Mouse (Mus musculus) forebrain, embryonic 11.5 days (tissue): ENCODE measurements at regions not wholly inside any gene's neighbourhood (a gene's known extent, or its start where the extent isn't known, plus 50 kb on each side); places are given as distances from the start of the nearest gene placed in this dataset.
A peak's percentile ranks its signal among the peaks of the same experiment; 100 is the strongest.

Experiments used
- ATAC-seq: fragments of 200-750 bp; cut with Nextera tagmentation; replicated peaks from 2 replicates; pipeline ENCODE4 v1.8.0; 2017; ENCODE audit warnings: moderate TSS enrichment; ENCODE audit not compliant: low FRiP score
- DNase-seq: peaks from one replicate; pipeline ENCODE4 v3.0.0-alpha.2; 2017; ENCODE audit warnings: low spot score
- H3K27ac ChIP-seq: fragments of 300-500 bp; sonication (generic); 2 replicates; pipeline ENCODE4 v1.5.1; 2014; ENCODE audit warnings: low read depth, low read length
- H3K27me3 ChIP-seq: fragments of 300-500 bp; sonication (generic); 2 replicates; pipeline ENCODE4 v1.6.1; 2014; ENCODE audit warnings: mild to moderate bottlenecking, low read length, mixed read lengths; ENCODE audit not compliant: control insufficient read depth, insufficient read depth
- H3K36me3 ChIP-seq: fragments of 300-500 bp; sonication (generic); 2 replicates; pipeline ENCODE4 v1.6.1; 2014; ENCODE audit warnings: mild to moderate bottlenecking, low read length, moderate library complexity, mixed read lengths; ENCODE audit not compliant: control insufficient read depth, insufficient read depth
- H3K4me1 ChIP-seq: fragments of 300-500 bp; sonication (generic); replicated peaks from 2 replicates; pipeline ENCODE4 v1.6.1; 2014; ENCODE audit warnings: low read length, mixed read lengths; ENCODE audit not compliant: control insufficient read depth, insufficient read depth
- H3K4me2 ChIP-seq: fragments of 300-500 bp; sonication (generic); 2 replicates; pipeline ENCODE4 v1.6.1; 2014; ENCODE audit warnings: low read depth, mild to moderate bottlenecking, low read length, moderate library complexity, mixed read lengths; ENCODE audit not compliant: severe bottlenecking
- H3K4me3 ChIP-seq: fragments of 300-500 bp; sonication (generic); 2 replicates; pipeline ENCODE4 v1.5.1; 2014; ENCODE audit warnings: low read depth, low read length
- H3K9ac ChIP-seq: fragments of 300-500 bp; sonication (generic); 2 replicates; pipeline ENCODE4 v1.6.1; 2014; ENCODE audit warnings: low read length
- H3K9me3 ChIP-seq: fragments of 300-500 bp; sonication (generic); 2 replicates; pipeline ENCODE4 v1.6.1; 2016; ENCODE audit warnings: low read length, mixed read lengths; ENCODE audit not compliant: control insufficient read depth
- WGBS: fragments of 180-500 bp; shearing (Covaris S2); extraction: QIAGEN DNeasy Blood & Tissue Kit; methylation state at CpG from one replicate; pipeline ENCODE4 v1.1.7; 2014; 5-methylcytosine and 5-hydroxymethylcytosine counted together

GRCm38 (mm10) chr13:71271727-71272418, 430.3 kb upstream of the Adamts16 start:
- Histone ChIP-seq H3K4me3 (no peak overlapping the region), H3K9me3 (no peaks in the 10 kb centered on the region), H3K27me3 (no peaks in the 10 kb centered on the region), H3K4me2 (no peak overlapping the region), H3K4me1 (no peaks in the 10 kb centered on the region), H3K36me3 (no peaks in the 10 kb centered on the region), H3K27ac (no peak overlapping the region), H3K9ac (no peak overlapping the region)
- ATAC-seq (no peak), DNase-seq (no peak)
- 83% methylated on average over 6 of the region's 6 CpGs for WGBS

DNA sequence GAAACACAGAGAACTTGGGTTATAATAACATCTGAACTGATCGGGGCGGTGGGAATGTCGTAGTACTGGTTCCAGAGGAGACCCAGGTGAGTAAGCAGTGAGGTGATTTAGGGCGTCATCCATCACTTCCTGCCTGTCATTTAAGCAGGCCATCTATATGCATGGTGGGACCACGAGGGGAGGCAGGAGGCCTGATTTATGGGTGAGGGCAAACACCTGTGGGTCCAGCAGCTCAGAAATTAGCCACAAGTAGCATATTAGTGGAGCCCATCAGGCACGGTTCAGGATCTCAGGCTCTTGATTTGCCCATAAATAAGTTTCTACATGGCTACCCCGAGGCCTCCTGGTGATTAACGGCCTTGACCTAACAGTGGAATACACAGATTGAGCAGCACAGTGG, 428.8 kb upstream of the Adamts16 start:
- DNase-seq (no peak), ATAC-seq (no peak)
- WGBS = 86% methylated on average over 8 of the region's 8 CpGs
- Histone ChIP-seq H3K27ac (no peak overlapping the region), H3K36me3 (no peaks in the 10 kb centered on the region), H3K9me3 (no peaks in the 10 kb centered on the region), H3K9ac (no peak overlapping the region), H3K4me3 (no peak overlapping the region), H3K27me3 (no peaks in the 10 kb centered on the region), H3K4me1 (no peaks in the 10 kb centered on the region), H3K4me2 (no peak overlapping the region)

GRCm38 (mm10) chr13:71269496-71269895, 427.9 kb upstream of the Adamts16 start:
- H3K9ac ChIP-seq = no peak overlapping the region
- ATAC-seq (no peak), DNase-seq (no peak)
- no peaks in the 10 kb centered on the region for H3K4me1 ChIP-seq
- H3K27ac ChIP-seq = no peak overlapping the region
- no peaks in the 10 kb centered on the region for H3K27me3 ChIP-seq
- H3K36me3 ChIP-seq = no peaks in the 10 kb centered on the region
- H3K9me3 ChIP-seq = no peaks in the 10 kb centered on the region
- H3K4me3 ChIP-seq = no peak overlapping the region
- H3K4me2 ChIP-seq = no peak overlapping the region
- WGBS = 76% methylated on average over 2 of the region's 2 CpGs

GRCm38 (mm10) chr13:71263315-71263878, 421.8 kb upstream of the Adamts16 start:
- no peaks in the 10 kb centered on the region for H3K4me1 ChIP-seq
- no peaks in the 10 kb centered on the region for H3K9me3 ChIP-seq
- H3K36me3 ChIP-seq = no peaks in the 10 kb centered on the region
- no peak overlapping the region for H3K4me3 ChIP-seq
- WGBS = 93% methylated on average over 16 of the region's 16 CpGs
- no peak for ATAC-seq
- H3K27ac ChIP-seq = no peak overlapping the region
- DNase-seq = no peak
- no peaks in the 10 kb centered on the region for H3K27me3 ChIP-seq
- H3K4me2 ChIP-seq = no peak overlapping the region
- H3K9ac ChIP-seq = no peak overlapping the region

- ATAC-seq (no peak), DNase-seq (no peak)
- no peak overlapping the region for H3K4me3 ChIP-seq
- H3K9ac ChIP-seq = no peak overlapping the region
- no peak overlapping the region for H3K4me2 ChIP-seq
- no peak overlapping the region for H3K27ac ChIP-seq
- H3K9me3 ChIP-seq = no peaks in the 10 kb centered on the region
- 80% methylated on average over 10 of the region's 10 CpGs for WGBS
- H3K27me3 ChIP-seq = no peaks in the 10 kb centered on the region
- H3K36me3 ChIP-seq = no peaks in the 10 kb centered on the region
- no peaks in the 10 kb centered on the region for H3K4me1 ChIP-seq
Observed at GRCm38 (mm10) chr13:71262575-71263295, 421.1 kb upstream of the Adamts16 start.

GRCm38 (mm10) chr13:71254016-71254415, 412.4 kb upstream of the Adamts16 start:
- H3K36me3 ChIP-seq = no peaks in the 10 kb centered on the region
- no peak overlapping the region for H3K9ac ChIP-seq
- no peak overlapping the region for H3K27ac ChIP-seq
- DNase-seq (no peak), ATAC-seq (no peak)
- no peak overlapping the region for H3K4me3 ChIP-seq
- no peaks in the 10 kb centered on the region; the same call in 1 of the 2 replicates for H3K27me3 ChIP-seq
- no peaks in the 10 kb centered on the region for H3K4me1 ChIP-seq
- 92% methylated on average over 2 of the region's 2 CpGs for WGBS
- H3K9me3 ChIP-seq = no peaks in the 10 kb centered on the region
- H3K4me2 ChIP-seq = no peak overlapping the region

GRCm38 (mm10) chr13:71248261-71249031, 406.8 kb upstream of the Adamts16 start:
- no peak overlapping the region for H3K9ac ChIP-seq
- H3K4me1 ChIP-seq = no peaks in the 10 kb centered on the region; the same call in 1 of the 2 replicates
- 30% methylated on average over 8 of the region's 8 CpGs for WGBS
- H3K27ac ChIP-seq = no peak overlapping the region
- H3K27me3 ChIP-seq = no peaks in the 10 kb centered on the region; the same call in 1 of the 2 replicates
- DNase-seq (peak; percentile 71), ATAC-seq (peak; percentile 77)
- no peaks in the 10 kb centered on the region for H3K36me3 ChIP-seq
- no peak overlapping the region for H3K4me2 ChIP-seq
- no peaks in the 10 kb centered on the region for H3K9me3 ChIP-seq
- no peak overlapping the region for H3K4me3 ChIP-seq

DNA sequence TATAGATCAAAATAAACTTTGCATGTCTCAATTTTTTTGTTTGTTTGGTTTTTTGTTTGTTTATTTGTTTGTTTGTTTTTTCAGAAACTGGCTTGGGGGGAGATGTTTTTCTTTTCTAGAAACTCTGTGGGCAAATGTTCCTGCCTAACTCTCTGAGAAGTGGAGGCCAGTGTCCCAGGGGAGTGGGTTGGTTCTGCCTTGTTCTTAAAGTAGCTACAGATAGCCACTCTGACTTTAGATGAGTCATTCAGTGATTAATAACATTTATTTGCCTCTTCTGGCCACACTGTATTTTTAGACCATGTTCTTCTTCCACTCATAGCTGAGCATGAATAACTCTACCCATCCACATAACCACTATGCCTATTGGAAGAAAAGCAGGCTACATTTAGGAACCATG, 405.6 kb upstream of the Adamts16 start:
- H3K27me3 ChIP-seq = no peaks in the 10 kb centered on the region; the same call in 1 of the 2 replicates
- no peaks in the 10 kb centered on the region; the same call in 1 of the 2 replicates for H3K4me1 ChIP-seq
- no peak overlapping the region for H3K27ac ChIP-seq
- no peak overlapping the region for H3K4me2 ChIP-seq
- no peak overlapping the region for H3K9ac ChIP-seq
- H3K9me3 ChIP-seq = no peaks in the 10 kb centered on the region
- no peak overlapping the region for H3K4me3 ChIP-seq
- ATAC-seq (no peak), DNase-seq (no peak)
- H3K36me3 ChIP-seq = no peaks in the 10 kb centered on the region
